Mouse (Mus musculus) brain, embryonic 14.5 days (tissue): ENCODE data around the gene Mrm2.

Source experiments
- CTCF ChIP-seq: fragments of 200-500 bp; IDR thresholded peaks from 2 replicates; pipeline ENCODE4 v1.5.1; 2012; ENCODE audit warnings: inconsistent platforms, mild to moderate bottlenecking, moderate library complexity, borderline replicate concordance; ENCODE audit not compliant: insufficient read depth, insufficient read length; ENCODE audit errors: extremely low read depth
- POLR2A ChIP-seq: fragments of 200-500 bp; IDR thresholded peaks from 2 replicates; pipeline ENCODE4 v1.6.1; 2012; ENCODE audit warnings: mild to moderate bottlenecking, inconsistent platforms, borderline replicate concordance; ENCODE audit not compliant: poor library complexity, insufficient read depth, insufficient read length, severe bottlenecking; ENCODE audit errors: extremely low read depth

- TF ChIP-seq CTCF (no peak), POLR2A (no peak)
Measured at GRCm38 (mm10) chr5:140332519-140332918, 821 bp upstream of the Mrm2 start.
